ENCODE assay signal across 10 mouse cellular contexts in the genomic region with DNA sequence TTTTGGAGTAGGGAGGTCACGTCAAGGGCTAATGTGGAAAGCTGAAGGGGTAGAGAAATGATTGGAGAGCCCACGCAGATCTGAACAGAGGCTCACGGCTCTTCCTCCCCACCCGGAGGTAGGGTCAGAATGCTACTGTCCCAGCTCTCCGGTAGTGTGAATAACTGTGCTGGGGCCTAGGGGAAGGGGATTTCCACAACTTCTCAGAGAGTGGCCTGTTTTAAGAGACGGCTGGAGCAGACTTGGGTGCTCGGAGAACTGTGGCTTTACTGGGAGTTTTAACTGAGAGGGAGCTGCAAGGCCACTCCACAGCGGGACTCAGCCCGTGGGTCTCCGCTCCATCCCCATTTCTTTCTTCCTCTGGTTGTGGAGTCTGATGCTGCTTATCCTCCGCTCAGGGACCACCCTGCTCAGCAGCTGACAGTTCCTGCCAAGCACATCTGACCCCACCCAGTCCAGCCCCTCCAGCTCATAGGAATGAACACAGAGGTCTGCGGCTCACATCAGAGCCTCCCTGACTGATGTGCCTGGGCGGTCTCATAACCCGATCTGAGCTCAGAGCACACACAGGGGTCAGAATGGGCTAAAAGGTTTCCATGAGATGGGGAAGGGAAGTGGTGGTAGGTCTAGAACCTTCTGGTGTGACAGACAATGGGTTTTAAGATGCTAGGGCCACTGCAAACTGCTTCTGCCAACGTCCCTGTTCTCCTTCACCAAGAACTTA. TPM values are rescaled to one million over a fixed set of nuclear protein-coding genes. Genes with fewer than 3 reads are reported as not detected.
DNase-seq lines count a peak whose midpoint lies in the region; ATAC-seq and TF ChIP-seq lines count a peak whose summit lies in the region.
"Had no signal": no experiment of that assay in that cellular context is flagged by ENCODE, and none has a peak within 500 bp of the region (broad histone marks: within the 10 kb centered on the region; RNA-seq: fewer than 3 reads in every experiment).

No protein-coding gene starts in this region.

- H3K4me2 ChIP-seq in kidney, embryonic 15.5 days, result no peak overlapping the region
- no peak overlapping the region for H3K4me2 ChIP-seq in intestine, embryonic 14.5 days (ENCODE audit: low read length)

- H3K36me3 ChIP-seq in kidney, embryonic 15.5 days, result peaks cover 27% of the 10 kb centered on the region
- peaks cover 10% of the 10 kb centered on the region; the same call in 1 of the 2 replicates for H3K36me3 ChIP-seq in E14TG2a.4 (ENCODE audit: insufficient read depth, low read length)
- H3K36me3 ChIP-seq in intestine, embryonic 14.5 days (ENCODE audit: control insufficient read depth, insufficient read depth, low read length), result peaks cover 26% of the 10 kb centered on the region

- no peak for DNase-seq in gastrocnemius, adult 2 months
- DNase-seq in gastrocnemius, adult 8-10 months (ENCODE audit: low spot score in 2 of 2), result no peak
- no peak for DNase-seq in kidney, postnatal 4 days
- DNase-seq in intestine, embryonic 14.5 days (ENCODE audit: low spot score), result peak; percentile 63
- DNase-seq in layer of hippocampus, adult 9-10 months (ENCODE audit: low spot score), result no peak
- no peak for DNase-seq in frontal cortex, adult 2 months (ENCODE audit: extremely low spot score in 1 of 2, low spot score in 1 of 2)
- DNase-seq: lung, postnatal 10 days had no signal

- H3K9me3 ChIP-seq in kidney, embryonic 15.5 days (replicated peaks), result no peaks in the 10 kb centered on the region
- H3K9me3 ChIP-seq in E14TG2a.4 (ENCODE audit: low read length), result 0 out of 2 replicates have a peak, but pooled peaks cover 6% of the 10 kb centered on the region
- H3K9me3 ChIP-seq in intestine, embryonic 14.5 days (ENCODE audit: control insufficient read depth, low read length), result no peaks in the 10 kb centered on the region

- 63% methylated on average over 15 of the region's 15 CpGs for WGBS in kidney, embryonic 15.5 days
- WGBS in intestine, embryonic 14.5 days, result 51% methylated on average over 15 of the region's 15 CpGs

- no peak for TF ChIP-seq CTCF in gastrocnemius, adult 2 months (IDR thresholded peaks at IDR 0.05)
- no peak for TF ChIP-seq CTCF in E14TG2a.4 (conservative IDR thresholded peaks at IDR 0.05; ENCODE audit: low read length)

- intact Hi-C loops in gastrocnemius, adult 2 months (cut with DNase I), result loop anchor here (5.0 kb wide), 1 partner anchor 47 kb away; no protein-coding TSS in a partner anchor

- no peaks in the 10 kb centered on the region for H3K27me3 ChIP-seq in kidney, embryonic 15.5 days
- no peaks in the 10 kb centered on the region for H3K27me3 ChIP-seq in E14TG2a.4 (ENCODE audit: insufficient read depth, low read length)
- no peaks in the 10 kb centered on the region for H3K27me3 ChIP-seq in intestine, embryonic 14.5 days (replicated peaks; ENCODE audit: control insufficient read depth, insufficient read depth, low read length)

- no peak overlapping the region for H3K9ac ChIP-seq in kidney, embryonic 15.5 days
- no peak overlapping the region for H3K9ac ChIP-seq in intestine, embryonic 14.5 days (ENCODE audit: low read length)

- peak overlapping the region; percentile 17; the same call in 1 of the 2 replicates for H3K27ac ChIP-seq in gastrocnemius, adult 2 months
- peak overlapping the region; percentile 45; the same call in 1 of the 2 replicates for H3K27ac ChIP-seq in kidney, embryonic 15.5 days
- no peak overlapping the region for H3K27ac ChIP-seq in intestine, embryonic 14.5 days (ENCODE audit: low read depth)

- ATAC-seq in kidney, embryonic 15.5 days (replicated peaks; ENCODE audit: low FRiP score), result no peak
- no peak for ATAC-seq in intestine, embryonic 14.5 days (replicated peaks; ENCODE audit: low FRiP score, low TSS enrichment, low read depth)
- ATAC-seq: midbrain, embryonic 16.5 days had no signal

- H3K4me3 ChIP-seq in gastrocnemius, adult 2 months, result no peak overlapping the region
- no peak overlapping the region for H3K4me3 ChIP-seq in kidney, embryonic 15.5 days (replicated peaks)
- peak overlapping the region; percentile 41 for H3K4me3 ChIP-seq in E14TG2a.4 (replicated peaks; ENCODE audit: low read length)
- H3K4me3 ChIP-seq in intestine, embryonic 14.5 days (ENCODE audit: low read depth, low read length), result no peak overlapping the region

- peaks cover 23% of the 10 kb centered on the region for H3K4me1 ChIP-seq in kidney, embryonic 15.5 days
- peaks cover 83% of the 10 kb centered on the region for H3K4me1 ChIP-seq in E14TG2a.4 (replicated peaks; ENCODE audit: low read depth, low read length)
- peaks cover 18% of the 10 kb centered on the region for H3K4me1 ChIP-seq in intestine, embryonic 14.5 days (replicated peaks; ENCODE audit: control insufficient read depth, insufficient read depth, low read length)

RNA-seq across cellular contexts. Expression of gene Lgals9, which starts 30.0 kb away (rescaled TPM):
- total RNA-seq in gastrocnemius, adult 2 months (2021), result 10 to 100 TPM in 1 of 2 experiments, 1 to 10 TPM in 1; 6.6 to 10.1 TPM
- total RNA-seq in gastrocnemius, adult 8-10 months (2022), result 1 to 10 TPM; 3.2 to 6.8 (median 5.2) TPM
- 40.5 and 49.9 TPM in 2 replicates for polyA plus RNA-seq in kidney, embryonic 15.5 days (2015; fragmentation: Nextera tagmentation; extraction: Ambion mirVana)
- polyA plus RNA-seq in intestine, embryonic 14.5 days (2014; fragmentation: Nextera tagmentation; extraction: Ambion mirVana), result 47.7 and 52.9 TPM in 2 replicates
- polyA plus RNA-seq in frontal cortex, adult 2 months (2012; rRNA removed), result 15.0 and 17.9 TPM in 2 replicates
